Mouse (Mus musculus): ENCODE data around the gene Got1. TPM values are rescaled to one million over a fixed set of nuclear protein-coding genes. Genes with fewer than 3 reads are reported as not detected.

Got1 gene
- polyA plus RNA-seq, 1 experiment = 69.8 TPM

DNA sequence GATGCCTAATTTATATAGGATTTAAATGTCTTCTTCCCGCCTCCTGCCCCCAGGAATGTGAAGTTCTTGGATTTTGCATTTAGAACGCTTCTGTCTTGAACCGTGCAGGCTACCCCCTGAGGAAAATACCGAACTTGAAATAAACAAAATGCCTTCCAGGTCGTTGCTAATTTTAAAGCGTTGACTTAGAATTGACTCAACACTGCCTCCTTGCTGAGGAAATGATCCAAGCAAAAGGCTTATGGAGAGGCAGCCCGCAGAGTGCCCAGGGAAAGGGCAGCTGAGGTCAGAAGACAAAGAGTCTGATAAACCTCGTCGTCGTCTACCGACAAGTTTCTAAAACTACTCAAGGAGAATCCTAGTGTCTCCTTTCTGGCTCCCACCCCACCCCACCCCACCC, 2.7 kb upstream of the Got1 start:
- no peak overlapping the region for H3K4me3 ChIP-seq (ENCODE audit: insufficient read depth, poor library complexity, severe bottlenecking)
- peaks cover 19% of the 10 kb centered on the region for H3K79me2 ChIP-seq (ENCODE audit: control insufficient read depth, insufficient read depth)
- peaks cover 14% of the 10 kb centered on the region for H3K79me3 ChIP-seq (ENCODE audit: low read depth)

DNA sequence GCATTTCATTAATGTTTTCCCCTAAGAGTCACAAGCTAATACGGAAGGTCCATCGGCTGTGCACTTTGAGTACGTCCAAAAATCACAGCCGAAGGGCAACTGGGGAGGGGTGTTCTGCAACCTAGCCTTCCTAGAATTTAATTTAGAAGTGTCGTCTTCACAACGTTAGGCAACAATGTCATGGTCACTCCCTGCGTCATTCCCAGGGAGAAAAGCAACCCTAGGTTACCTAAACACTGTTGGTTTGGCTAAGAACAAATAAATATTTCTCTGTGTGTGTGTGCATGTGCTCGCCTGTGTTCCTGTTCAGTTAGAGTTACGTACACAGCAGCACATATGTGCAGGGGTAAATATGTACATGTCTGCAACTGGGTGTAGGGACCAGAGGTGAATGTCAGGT, 1.6 kb upstream of the Got1 start:
- no peak overlapping the region for H3ac ChIP-seq (ENCODE audit: control insufficient read depth, insufficient read length, low read depth)
- TF ChIP-seq CEBPB (IDR thresholded peaks at IDR 0.05; ENCODE audit: low read depth) (no peak), MAX (IDR thresholded peaks at IDR 0.05) (no peak), CTCF (IDR thresholded peaks at IDR 0.05; ENCODE audit: control insufficient read depth, insufficient read depth, insufficient read length) (no peak), MYOG (IDR thresholded peaks at IDR 0.05; ENCODE audit: control insufficient read depth, extremely low read depth, insufficient read length) (no peak), USF1 (IDR thresholded peaks at IDR 0.05; ENCODE audit: low read depth) (no peak)
- no peaks in the 10 kb centered on the region for H3K36me3 ChIP-seq (ENCODE audit: control insufficient read depth, insufficient read depth)
- H3K4me3 ChIP-seq (ENCODE audit: insufficient read depth, poor library complexity, severe bottlenecking) = no peak overlapping the region
- peaks cover 30% of the 10 kb centered on the region for H3K79me2 ChIP-seq (ENCODE audit: control insufficient read depth, insufficient read depth)
- H3K79me3 ChIP-seq (ENCODE audit: low read depth) = peaks cover 25% of the 10 kb centered on the region
- no peaks in the 10 kb centered on the region for H3K27me3 ChIP-seq (ENCODE audit: control insufficient read depth, insufficient read depth, insufficient read length)

More for the DNA sequence above, 2.7 kb upstream of the Got1 start:
- TF ChIP-seq CTCF (IDR thresholded peaks at IDR 0.05; ENCODE audit: control insufficient read depth, insufficient read depth, insufficient read length) (no peak), MYOD1 (IDR thresholded peaks at IDR 0.05; ENCODE audit: control insufficient read depth, insufficient read length, low read depth) (no peak), CEBPB (IDR thresholded peaks at IDR 0.05; ENCODE audit: low read depth) (no peak), FOSL1 (IDR thresholded peaks at IDR 0.05; ENCODE audit: insufficient read depth, low read length, poor library complexity, severe bottlenecking) (no peak), MAX (IDR thresholded peaks at IDR 0.05) (no peak), MYOG (IDR thresholded peaks at IDR 0.05; ENCODE audit: control insufficient read depth, extremely low read depth, insufficient read length) (no peak), USF1 (IDR thresholded peaks at IDR 0.05; ENCODE audit: low read depth) (no peak)
- H3ac ChIP-seq (ENCODE audit: control insufficient read depth, insufficient read length, low read depth) = no peak overlapping the region
- no peaks in the 10 kb centered on the region for H3K36me3 ChIP-seq (ENCODE audit: control insufficient read depth, insufficient read depth)
- H3K27me3 ChIP-seq (ENCODE audit: control insufficient read depth, insufficient read depth, insufficient read length) = no peaks in the 10 kb centered on the region

DNA sequence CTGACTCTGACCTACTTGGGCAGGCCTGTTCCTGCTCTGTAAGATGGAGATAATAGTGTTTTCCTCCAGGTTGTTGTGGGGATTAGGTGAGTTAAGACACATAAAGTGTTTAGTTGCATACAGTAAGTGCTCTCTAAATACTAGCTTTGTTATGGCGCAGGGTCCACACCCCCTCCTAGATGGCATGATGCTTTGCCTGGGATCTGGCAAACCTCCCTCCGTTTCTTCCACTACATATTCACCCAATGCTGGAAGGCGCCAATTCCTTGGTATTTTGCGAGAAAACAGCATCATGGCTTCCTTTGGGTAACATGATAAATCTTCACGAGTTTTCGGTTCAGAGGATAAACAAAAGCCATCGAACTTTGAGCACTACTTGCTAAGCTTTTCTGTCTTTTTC, 1.2 kb upstream of the Got1 start:
- peaks cover 35% of the 10 kb centered on the region for H3K79me2 ChIP-seq (ENCODE audit: control insufficient read depth, insufficient read depth)
- no peaks in the 10 kb centered on the region for H3K27me3 ChIP-seq (ENCODE audit: control insufficient read depth, insufficient read depth, insufficient read length)
- H3K4me3 ChIP-seq (ENCODE audit: insufficient read depth, poor library complexity, severe bottlenecking) = no peak overlapping the region

DNA sequence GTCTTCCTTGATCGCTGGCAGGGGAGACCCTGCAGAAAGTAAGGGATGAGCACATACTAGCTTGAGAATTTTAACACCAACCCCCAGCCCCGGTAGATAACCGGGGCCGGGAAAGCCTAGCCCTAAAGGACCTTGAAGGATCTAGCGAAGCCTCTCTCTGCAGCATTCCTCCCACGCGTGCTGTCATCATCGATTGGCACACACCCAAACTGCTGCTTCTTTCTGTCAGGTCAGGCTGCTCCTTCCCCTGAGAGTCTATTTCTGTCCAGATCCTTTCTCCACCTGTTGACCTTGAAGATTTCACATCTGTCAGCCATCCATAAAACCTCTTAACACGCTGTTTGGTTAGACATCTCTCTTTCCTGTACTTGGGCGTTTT, 688 bp upstream of the Got1 start:
- Histone ChIP-seq H3K79me3 (ENCODE audit: low read depth) (peaks cover 31% of the 10 kb centered on the region), H3K36me3 (ENCODE audit: control insufficient read depth, insufficient read depth) (no peaks in the 10 kb centered on the region), H3K27me3 (ENCODE audit: control insufficient read depth, insufficient read depth, insufficient read length) (no peaks in the 10 kb centered on the region), H3ac (ENCODE audit: control insufficient read depth, insufficient read length, low read depth) (peak overlapping the region; percentile 94), H3K79me2 (ENCODE audit: control insufficient read depth, insufficient read depth) (peaks cover 39% of the 10 kb centered on the region), H3K4me3 (ENCODE audit: insufficient read depth, poor library complexity, severe bottlenecking) (peak overlapping the region; percentile 39)
- no peak for TF ChIP-seq CEBPB (IDR thresholded peaks at IDR 0.05; ENCODE audit: low read depth)
- peak; percentile 66 for TF ChIP-seq MYOD1 (IDR thresholded peaks at IDR 0.05; ENCODE audit: control insufficient read depth, insufficient read length, low read depth)
- TF ChIP-seq MYOG (IDR thresholded peaks at IDR 0.05; ENCODE audit: control insufficient read depth, extremely low read depth, insufficient read length) = no peak

More for the DNA sequence above, 1.2 kb upstream of the Got1 start:
- peaks cover 29% of the 10 kb centered on the region for H3K79me3 ChIP-seq (ENCODE audit: low read depth)
- no peak for TF ChIP-seq CTCF (IDR thresholded peaks at IDR 0.05; ENCODE audit: control insufficient read depth, insufficient read depth, insufficient read length)
- no peak for TF ChIP-seq CEBPB (IDR thresholded peaks at IDR 0.05; ENCODE audit: low read depth)
- no peak for TF ChIP-seq MYOG (IDR thresholded peaks at IDR 0.05; ENCODE audit: control insufficient read depth, extremely low read depth, insufficient read length)
- no peak for TF ChIP-seq USF1 (IDR thresholded peaks at IDR 0.05; ENCODE audit: low read depth)
- no peak for TF ChIP-seq MYOD1 (IDR thresholded peaks at IDR 0.05; ENCODE audit: control insufficient read depth, insufficient read length, low read depth)
- no peak for TF ChIP-seq FOSL1 (IDR thresholded peaks at IDR 0.05; ENCODE audit: insufficient read depth, low read length, poor library complexity, severe bottlenecking)
- no peak for TF ChIP-seq MAX (IDR thresholded peaks at IDR 0.05)
- H3ac ChIP-seq (ENCODE audit: control insufficient read depth, insufficient read length, low read depth) = no peak overlapping the region
- no peaks in the 10 kb centered on the region for H3K36me3 ChIP-seq (ENCODE audit: control insufficient read depth, insufficient read depth)

DNA sequence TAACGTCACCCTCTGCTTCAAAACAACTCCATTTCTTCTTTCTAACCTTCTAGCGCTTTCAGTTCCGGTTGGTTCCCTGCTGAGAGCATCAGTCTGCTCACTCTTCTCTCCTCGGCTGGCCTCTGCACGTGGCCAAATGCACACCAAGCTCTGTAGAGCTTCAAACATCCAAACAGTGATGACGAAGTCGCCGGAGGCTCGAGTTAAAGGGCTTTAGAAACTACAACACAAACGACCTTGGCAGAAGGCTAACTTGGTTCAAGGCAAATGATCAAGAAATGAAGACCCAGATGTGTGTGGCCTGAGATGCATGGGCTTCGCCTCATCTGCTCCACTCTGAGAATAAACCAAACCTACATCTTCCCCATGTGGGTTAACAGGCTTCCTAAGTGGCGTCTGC, 854 bp downstream of the Got1 start:
- TF ChIP-seq MYOG (IDR thresholded peaks at IDR 0.05; ENCODE audit: control insufficient read depth, extremely low read depth, insufficient read length) (no peak), MYOD1 (IDR thresholded peaks at IDR 0.05; ENCODE audit: control insufficient read depth, insufficient read length, low read depth) (no peak), FOSL1 (IDR thresholded peaks at IDR 0.05; ENCODE audit: insufficient read depth, low read length, poor library complexity, severe bottlenecking) (no peak), CTCF (IDR thresholded peaks at IDR 0.05; ENCODE audit: control insufficient read depth, insufficient read depth, insufficient read length) (no peak), USF1 (IDR thresholded peaks at IDR 0.05; ENCODE audit: low read depth) (peak; percentile 73), CEBPB (IDR thresholded peaks at IDR 0.05; ENCODE audit: low read depth) (no peak)
- Histone ChIP-seq H3K79me3 (ENCODE audit: low read depth) (peaks cover 42% of the 10 kb centered on the region), H3K27me3 (ENCODE audit: control insufficient read depth, insufficient read depth, insufficient read length) (no peaks in the 10 kb centered on the region), H3K4me3 (ENCODE audit: insufficient read depth, poor library complexity, severe bottlenecking) (peak overlapping the region; percentile 44), H3ac (ENCODE audit: control insufficient read depth, insufficient read length, low read depth) (peak overlapping the region; percentile 67), H3K79me2 (ENCODE audit: control insufficient read depth, insufficient read depth) (peaks cover 55% of the 10 kb centered on the region), H3K36me3 (ENCODE audit: control insufficient read depth, insufficient read depth) (peaks cover 7% of the 10 kb centered on the region)

GRCm38 (mm10) chr19:43521996-43522395, 2.4 kb downstream of the Got1 start:
- no peak overlapping the region for H3ac ChIP-seq (ENCODE audit: control insufficient read depth, insufficient read length, low read depth)

More at GRCm38 (mm10) chr19:43521996-43522395, 2.4 kb downstream of the Got1 start:
- Histone ChIP-seq H3K79me3 (ENCODE audit: low read depth) (peaks cover 48% of the 10 kb centered on the region), H3K27me3 (ENCODE audit: control insufficient read depth, insufficient read depth, insufficient read length) (no peaks in the 10 kb centered on the region), H3K79me2 (ENCODE audit: control insufficient read depth, insufficient read depth) (peaks cover 70% of the 10 kb centered on the region), H3K36me3 (ENCODE audit: control insufficient read depth, insufficient read depth) (peaks cover 11% of the 10 kb centered on the region), H3K4me3 (ENCODE audit: insufficient read depth, poor library complexity, severe bottlenecking) (no peak overlapping the region)
- TF ChIP-seq MYOD1 (IDR thresholded peaks at IDR 0.05; ENCODE audit: control insufficient read depth, insufficient read length, low read depth) (no peak), FOSL1 (IDR thresholded peaks at IDR 0.05; ENCODE audit: insufficient read depth, low read length, poor library complexity, severe bottlenecking) (no peak), MYOG (IDR thresholded peaks at IDR 0.05; ENCODE audit: control insufficient read depth, extremely low read depth, insufficient read length) (no peak), CEBPB (IDR thresholded peaks at IDR 0.05; ENCODE audit: low read depth) (no peak), USF1 (IDR thresholded peaks at IDR 0.05; ENCODE audit: low read depth) (no peak)

Data from C2C12 (cell line).